Mouse (Mus musculus) naive thymus-derived CD4-positive, alpha-beta T cell, adult 5 months (primary cell): Measurements from ENCODE around the gene Rtl8c. TPM values are rescaled to one million over a fixed set of nuclear protein-coding genes. Genes with fewer than 3 reads are reported as not detected.

Experiments used
- polyA plus RNA-seq: library from polyadenylated mRNA; unstranded; fragments of 100-300 nt; shearing (Covaris generic); gene quantifications from one replicate; pipeline ENCODE4 v1.2.1, GENCODE M21; 2017

The Rtl8c gene
- 7.7 TPM for polyA plus RNA-seq

GRCm38 (mm10) chrX:53607242-53608121 lies at the start of gene Rtl8c:
Gene Rtl8c (plus strand): TSS chrX:53608032.

GRCm38 (mm10) chrX:53608879-53609278 lies 1.0 kb downstream of the Rtl8c start, which contains the start of gene Gm14597:
Gene Gm14597 (minus strand): TSS chrX:53608979.

GRCm38 (mm10) chrX:53642980-53643961 lies 35.4 kb downstream of the Rtl8c start, which contains the start of gene Rtl8a:
Gene Rtl8a (minus strand): TSS chrX:53643682.

Other genes with a start within 250 kb of the Rtl8c start
- 14.4 TPM for gene Mospd1, start 237.5 kb upstream of the Rtl8c start, polyA plus RNA-seq
- gene Etd, start 173.1 kb upstream of the Rtl8c start, polyA plus RNA-seq: not detected
- not detected for gene Gm14597, start 947 bp downstream of the Rtl8c start, polyA plus RNA-seq
- gene Rtl8a, start 35.6 kb downstream of the Rtl8c start, polyA plus RNA-seq: 15.3 TPM
- 18.5 TPM for gene Rtl8b, start 62.4 kb downstream of the Rtl8c start, polyA plus RNA-seq
- not detected for gene 4930502E18Rik, start 116.8 kb downstream of the Rtl8c start, polyA plus RNA-seq
- gene 1700013H16Rik, start 149.8 kb downstream of the Rtl8c start, polyA plus RNA-seq: not detected
- gene Zfp36l3, start 168.4 kb downstream of the Rtl8c start, polyA plus RNA-seq: not detected
- 1.4 TPM for gene Xlr, start 189.7 kb downstream of the Rtl8c start, polyA plus RNA-seq